Mouse (Mus musculus) cortical plate, adult 2 months (tissue): ENCODE results near the gene Hsd17b13. TPM values are rescaled to one million over a fixed set of nuclear protein-coding genes. Genes with fewer than 3 reads are reported as not detected.
"Not testable (repeated sequence)": the region's sequence is repeated elsewhere in the genome, so short reads cannot be mapped to it uniquely, and the experiment has no call there.

Experiments
- H3K27ac ChIP-seq: fragments of 200-500 bp; 2 replicates; pipeline ENCODE4 v1.5.1; 2012; ENCODE audit warnings: low read length, control low read depth, inconsistent platforms; ENCODE audit not compliant: insufficient read depth
- H3K4me1 ChIP-seq: fragments of 200-500 bp; 2 replicates; pipeline ENCODE4 v1.6.1; 2011; ENCODE audit warnings: low read length; ENCODE audit not compliant: control insufficient read depth, insufficient read depth
- H3K4me3 ChIP-seq: fragments of 200-500 bp; 2 replicates; pipeline ENCODE4 v1.5.1; 2011; ENCODE audit warnings: mild to moderate bottlenecking, low read length, control low read depth; ENCODE audit not compliant: insufficient read depth
- CTCF ChIP-seq: fragments of 200-500 bp; IDR thresholded peaks from 2 replicates; pipeline ENCODE4 v1.5.1; 2011; ENCODE audit warnings: mild to moderate bottlenecking, control low read depth, low read length; ENCODE audit not compliant: insufficient read depth; ENCODE audit errors: extremely low read depth
- POLR2A ChIP-seq: fragments of 200-500 bp; IDR thresholded peaks from 2 replicates; pipeline ENCODE4 v1.6.1; 2011; ENCODE audit warnings: mild to moderate bottlenecking, low read length, control low read depth; ENCODE audit not compliant: insufficient read depth; ENCODE audit errors: extremely low read depth
- polyA plus RNA-seq: library from polyadenylated mRNA; depleted of rRNA; stranded (reverse); fragments of >200 nt; gene quantifications from 2 replicates; pipeline ENCODE4 v1.2.3, GENCODE M21; 2012

Gene Hsd17b13
- polyA plus RNA-seq, 1 experiment, result 0.54 TPM

DNA sequence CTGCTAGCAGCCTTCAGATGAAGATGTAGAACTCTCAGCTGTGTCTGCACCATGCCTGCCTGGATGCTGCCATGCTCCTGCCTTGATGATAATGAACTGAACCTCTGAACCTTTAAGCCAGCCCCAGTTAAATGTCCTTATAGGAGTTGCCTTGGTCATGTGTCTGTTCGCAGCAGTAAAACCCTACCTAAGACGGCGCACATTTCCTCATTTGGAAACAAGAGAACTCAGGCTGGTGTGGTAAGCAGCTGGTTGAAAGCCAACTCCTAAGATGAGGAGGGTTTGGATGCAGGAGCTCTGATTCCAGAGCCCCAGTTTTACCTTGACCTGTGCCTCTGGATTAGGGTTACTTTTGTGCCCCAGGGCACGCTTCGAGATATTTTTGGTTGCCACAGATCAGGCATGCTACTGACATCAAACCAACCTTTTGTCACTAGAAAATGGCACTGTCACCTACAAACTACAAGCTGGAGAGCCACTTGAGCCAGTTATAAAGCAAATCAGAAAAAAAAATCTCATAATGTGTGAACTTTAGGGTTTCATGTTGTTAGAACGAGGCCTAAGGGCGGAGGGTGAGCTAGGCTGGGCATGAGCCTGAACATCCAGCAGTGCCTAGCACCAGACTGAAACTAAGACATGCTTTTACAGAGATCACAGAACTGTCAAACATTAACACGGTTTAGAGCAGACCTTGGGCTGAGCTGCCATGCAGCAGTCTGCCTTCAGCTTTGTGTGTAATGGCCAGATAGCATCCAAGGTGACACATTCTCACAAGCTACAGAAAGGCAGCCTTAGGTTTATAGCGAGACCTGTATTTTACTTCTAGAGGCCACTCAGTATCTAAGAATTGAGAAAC, 3.7 kb upstream of the Hsd17b13 start:
- no peaks in the 10 kb centered on the region for H3K4me1 ChIP-seq
- no peak overlapping the region for H3K4me3 ChIP-seq
- TF ChIP-seq POLR2A (no peak), CTCF (no peak)
- no peak overlapping the region for H3K27ac ChIP-seq

DNA sequence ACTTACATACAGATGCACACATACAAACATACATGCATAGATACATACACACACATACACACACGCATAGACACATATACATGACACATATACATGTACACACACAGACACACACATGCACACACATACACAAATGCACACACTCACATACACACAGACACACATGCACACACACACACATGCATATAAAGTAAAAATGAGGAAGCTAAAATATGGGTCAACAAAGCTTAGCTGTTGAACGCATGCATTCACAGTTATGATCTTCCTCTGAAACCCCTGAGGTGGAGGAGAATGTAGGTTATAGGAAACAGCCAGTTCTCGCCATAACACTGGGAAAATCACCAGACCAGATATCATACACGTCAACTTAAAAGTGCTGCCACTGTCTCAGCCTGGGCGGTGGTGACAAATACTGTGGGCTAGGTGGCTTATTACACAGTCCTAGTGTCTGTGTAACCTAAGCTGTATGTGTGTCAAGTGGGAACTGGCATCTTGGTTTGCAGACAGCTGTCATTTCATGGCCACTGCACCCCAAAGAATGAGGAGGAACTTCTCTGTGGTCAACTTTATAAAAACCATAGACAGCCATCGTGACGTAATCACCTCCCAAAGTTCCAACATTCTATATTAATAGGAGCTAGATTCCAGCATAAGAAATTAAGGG, 829 bp upstream of the Hsd17b13 start:
- Histone ChIP-seq H3K4me3 (no peak overlapping the region), H3K27ac (no peak overlapping the region), H3K4me1 (no peaks in the 10 kb centered on the region)
- TF ChIP-seq POLR2A, result no peak
- TF ChIP-seq CTCF, result no peak

DNA sequence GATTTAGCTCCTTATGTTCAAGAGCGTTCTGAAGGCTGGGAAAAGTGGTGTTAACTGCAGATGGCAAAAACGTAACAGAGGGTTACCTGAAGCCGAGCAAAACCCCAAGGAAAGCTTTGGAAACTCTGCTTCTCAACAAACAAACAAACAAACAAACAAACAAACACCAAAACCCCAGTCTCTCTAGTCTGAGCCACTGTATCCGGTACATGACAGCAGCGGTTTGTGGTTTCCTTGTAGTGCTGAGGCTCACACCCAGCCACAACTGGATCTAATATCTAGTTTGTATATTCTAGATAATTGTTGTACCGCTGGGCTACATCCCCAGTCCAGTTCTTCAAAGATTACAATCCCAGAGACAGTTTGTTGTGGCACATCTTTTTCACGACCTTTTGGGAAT, 1.5 kb downstream of the Hsd17b13 start:
- TF ChIP-seq CTCF (no peak), POLR2A (no peak)
- H3K27ac ChIP-seq, result no peak overlapping the region
- H3K4me3 ChIP-seq, result no peak overlapping the region
- no peaks in the 10 kb centered on the region for H3K4me1 ChIP-seq

DNA sequence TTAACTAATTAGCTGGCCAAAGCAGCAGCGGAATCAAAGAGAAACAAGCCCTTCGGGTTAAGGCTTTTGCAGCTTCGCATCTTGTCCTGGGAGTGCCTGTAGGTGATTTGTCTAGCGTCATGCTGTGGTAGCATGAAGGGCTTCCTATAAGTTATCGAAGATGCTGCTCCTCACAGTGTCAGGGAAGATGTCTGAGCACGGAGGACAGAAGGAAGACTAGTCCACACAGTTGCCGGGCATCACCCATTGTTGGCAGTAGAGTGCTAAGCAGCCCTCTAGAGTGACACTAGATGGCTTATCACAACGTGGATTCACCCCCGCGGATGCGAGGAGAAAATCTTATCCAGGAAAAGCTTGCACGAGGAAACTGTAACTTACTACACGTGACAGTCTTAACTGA, 4.4 kb downstream of the Hsd17b13 start:
- H3K27ac ChIP-seq, result no peak overlapping the region
- no peak for TF ChIP-seq CTCF
- no peak for TF ChIP-seq POLR2A

DNA sequence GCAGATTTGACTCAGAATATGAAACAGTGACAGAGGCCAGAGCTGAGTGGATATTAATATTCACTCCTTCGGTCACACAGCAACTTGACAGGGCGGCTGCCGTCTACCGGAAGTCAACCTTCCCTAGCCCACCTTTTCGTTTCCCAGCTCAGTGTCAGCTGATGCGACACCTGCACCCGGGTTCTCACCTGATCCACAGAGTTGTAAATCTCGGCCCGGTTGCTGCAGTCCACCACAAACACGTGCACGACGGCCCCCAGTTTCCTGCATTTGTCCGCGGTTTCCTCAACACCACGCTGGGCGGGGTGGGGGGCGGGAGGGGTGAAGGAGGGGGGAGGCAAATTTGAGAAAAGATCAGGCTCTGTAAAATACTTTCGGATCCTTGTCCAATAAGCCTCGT, 4.8 kb downstream of the Hsd17b13 start:
- no peak for TF ChIP-seq POLR2A
- TF ChIP-seq CTCF, result no peak
- H3K4me3 ChIP-seq, result no peak overlapping the region
- no peak overlapping the region for H3K27ac ChIP-seq

More for the DNA sequence above, 4.4 kb downstream of the Hsd17b13 start:
- Histone ChIP-seq H3K4me1 (no peaks in the 10 kb centered on the region), H3K4me3 (no peak overlapping the region)

DNA sequence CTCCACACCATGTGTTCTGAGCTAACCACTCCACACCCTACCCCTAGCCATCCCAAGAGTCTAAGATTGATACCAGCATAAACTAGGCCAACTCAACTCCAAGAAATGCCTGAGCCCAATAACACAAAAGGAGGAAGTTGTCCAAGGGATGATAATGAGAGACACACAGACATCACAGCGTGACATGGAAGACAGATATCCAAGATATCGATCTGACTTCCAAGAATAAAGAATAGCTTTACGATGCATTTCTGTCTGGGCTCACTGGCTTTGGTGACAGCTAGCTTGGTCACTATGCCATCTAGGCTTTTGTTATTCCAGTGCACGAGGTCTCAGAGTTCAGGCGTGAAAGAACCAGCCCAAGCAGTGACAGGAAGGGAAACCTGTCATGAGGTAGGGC, 6.2 kb downstream of the Hsd17b13 start:
- Histone ChIP-seq H3K27ac (no peak overlapping the region), H3K4me1 (no peaks in the 10 kb centered on the region), H3K4me3 (no peak overlapping the region)
- TF ChIP-seq POLR2A (no peak), CTCF (no peak)

More for the DNA sequence above, 4.8 kb downstream of the Hsd17b13 start:
- H3K4me1 ChIP-seq, result no peaks in the 10 kb centered on the region

DNA sequence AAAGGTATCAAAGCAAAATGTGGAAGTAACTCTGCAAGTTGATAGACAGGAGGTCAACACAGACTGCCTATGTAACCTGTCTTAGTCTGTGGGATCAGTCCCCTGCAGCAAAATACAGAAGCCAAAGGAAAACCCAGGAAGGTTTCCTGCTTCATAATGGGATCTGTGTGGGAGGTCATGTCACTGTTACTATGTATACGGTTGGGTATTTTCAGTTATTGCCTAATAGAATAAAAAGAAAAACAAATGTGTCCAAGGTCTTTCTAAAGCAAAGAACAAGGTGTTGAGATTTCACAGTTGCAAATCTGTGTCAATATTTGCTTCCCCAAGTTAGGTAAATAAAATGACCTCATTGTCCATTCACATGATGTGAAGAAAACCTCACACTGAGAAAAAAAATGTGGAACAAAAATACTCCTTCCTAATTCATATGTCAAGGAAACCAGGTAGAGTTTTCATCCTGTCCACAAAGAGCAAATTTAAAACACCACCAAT, 14.2 kb downstream of the Hsd17b13 start:
- Histone ChIP-seq H3K4me3 (no peak overlapping the region), H3K27ac (no peak overlapping the region), H3K4me1 (no peaks in the 10 kb centered on the region)
- TF ChIP-seq CTCF, result no peak
- no peak for TF ChIP-seq POLR2A

DNA sequence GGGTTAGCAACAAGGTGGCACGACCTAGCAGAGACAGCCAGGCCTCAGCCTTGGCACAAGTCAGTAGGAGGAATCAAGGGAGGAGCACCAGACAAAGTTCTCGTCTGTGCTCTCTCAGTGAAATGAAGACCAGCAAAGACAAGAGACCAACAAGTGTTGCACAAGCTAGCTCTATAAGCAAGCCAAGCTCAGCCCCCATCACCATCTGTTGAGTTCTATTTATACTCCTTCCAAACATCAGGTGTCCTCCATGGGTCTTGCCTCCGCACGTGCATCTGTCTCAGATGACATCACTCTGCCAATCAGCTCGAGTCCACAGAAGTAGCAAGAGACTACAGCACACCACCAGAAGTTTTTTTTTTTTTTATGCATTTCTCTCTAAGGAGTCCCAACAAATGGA, 22.6 kb downstream of the Hsd17b13 start:
- no peaks in the 10 kb centered on the region for H3K4me1 ChIP-seq
- TF ChIP-seq POLR2A (no peak), CTCF (no peak)
- no peak overlapping the region for H3K4me3 ChIP-seq
- no peak overlapping the region for H3K27ac ChIP-seq

DNA sequence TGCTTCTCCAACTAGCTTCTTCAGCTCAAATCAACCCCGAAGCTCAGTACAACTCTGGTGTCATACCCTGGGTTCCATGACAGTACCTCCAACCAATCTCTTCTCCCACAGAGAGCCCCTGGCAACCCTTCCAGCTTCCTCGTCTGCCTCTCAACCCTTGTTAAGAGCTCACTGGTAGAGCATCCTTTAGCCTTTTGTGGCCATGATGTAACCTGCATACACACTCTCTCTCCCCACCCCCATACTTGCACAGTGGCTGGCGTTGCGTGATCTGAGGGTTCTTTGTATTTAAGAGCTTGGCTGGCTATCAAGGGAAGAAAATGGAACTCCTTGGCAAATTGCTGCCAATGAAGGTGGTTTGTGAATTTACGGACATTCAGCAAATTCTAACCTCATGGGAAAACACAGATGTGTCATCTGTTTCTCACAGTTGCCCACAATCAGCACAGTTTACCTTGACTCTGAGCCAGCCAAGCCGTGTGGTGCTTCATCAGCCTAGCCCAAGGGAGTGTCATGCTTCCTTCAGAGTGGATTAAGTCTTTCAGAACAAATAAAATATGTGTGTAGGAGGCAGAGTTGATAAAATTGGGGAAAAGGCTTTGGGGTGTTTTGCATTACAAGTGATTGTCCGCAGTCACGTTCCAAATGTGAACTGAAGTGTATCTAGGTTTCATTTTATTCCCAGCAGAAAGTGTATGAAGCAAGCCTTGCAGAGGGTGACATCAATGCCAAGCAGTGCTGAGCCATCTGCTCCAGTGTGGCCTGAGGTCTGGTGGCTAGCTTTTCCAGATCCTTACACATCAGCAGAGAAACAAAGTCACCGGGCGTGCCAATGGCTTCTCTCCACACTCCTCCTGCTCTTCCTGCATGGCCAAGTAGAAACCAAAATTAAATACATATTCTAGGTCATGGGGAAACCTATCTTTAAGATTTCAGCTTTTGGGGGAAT, 23.8 kb downstream of the Hsd17b13 start:
- TF ChIP-seq CTCF, result no peak
- TF ChIP-seq POLR2A, result no peak
- Histone ChIP-seq H3K4me3 (no peak overlapping the region), H3K4me1 (no peaks in the 10 kb centered on the region), H3K27ac (no peak overlapping the region)

DNA sequence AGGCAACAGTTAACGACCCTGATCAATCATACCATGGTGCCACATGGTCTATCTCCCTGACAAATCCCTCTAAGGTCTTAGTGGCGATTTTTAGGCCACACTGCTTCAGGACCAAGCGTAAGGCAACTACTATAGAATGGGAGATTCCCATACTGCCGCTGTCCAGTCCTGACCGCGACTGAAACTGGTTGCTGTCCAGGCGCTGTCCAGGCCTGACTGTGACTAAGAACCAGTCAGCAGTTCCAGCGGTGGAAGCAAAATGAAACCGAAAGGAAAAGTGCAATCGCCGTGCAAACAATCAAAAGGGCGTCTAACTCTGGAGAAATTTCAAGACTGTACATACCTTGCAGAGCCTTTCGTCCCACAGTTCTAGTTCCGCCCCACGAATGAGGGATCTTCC, 27.1 kb downstream of the Hsd17b13 start:
- not testable (repeated sequence) for H3K4me1 ChIP-seq, H3K27ac ChIP-seq, H3K4me3 ChIP-seq
